Mouse (Mus musculus): ENCODE data around the gene Ulk3.

- TF ChIP-seq CTCF (IDR thresholded peaks at IDR 0.05; ENCODE audit: extremely low read depth, insufficient read length, insufficient replicate concordance, low read depth, low read length) (no peak), POLR2A (IDR thresholded peaks at IDR 0.05; ENCODE audit: low read depth, low read length) (no peak)
Observed at GRCm38 (mm10) chr9:57633481-57634024, 44.3 kb downstream of the Ulk3 start.

Data from small intestine, adult 2 months (tissue).